Mouse (Mus musculus): ENCODE results near the gene Lrrc57. TPM values are rescaled to one million over a fixed set of nuclear protein-coding genes. Genes with fewer than 3 reads are reported as not detected.

The Lrrc57 gene
- polyA plus RNA-seq, 1 experiment from 2014 or later: 34.5 TPM

GRCm38 (mm10) chr2:120563235-120563990, 45.9 kb downstream of the Lrrc57 start, which contains the start of gene Zfp106:
TSS of gene Zfp106 (minus strand) at chr2:120563843.
- Histone ChIP-seq H3K9me3 (replicated peaks) (no peaks in the 10 kb centered on the region), H3K4me1 (peaks cover 16% of the 10 kb centered on the region), H3K4me2 (peak within 1 kb of the TSS; percentile 82), H3K9ac (peak within 1 kb of the TSS; percentile 95), H3K27ac (peak within 1 kb of the TSS; percentile 69), H3K4me3 (peak within 1 kb of the TSS; percentile 88), H3K36me3 (ENCODE audit: poor library complexity, severe bottlenecking) (no peaks in the 10 kb centered on the region), H3K27me3 (no peaks in the 10 kb centered on the region)
- under 1% methylated on average over 50 of the region's 50 CpGs for WGBS
- peak; percentile 89 for ATAC-seq

GRCm38 (mm10) chr2:120562859-120563234, 46.5 kb downstream of the Lrrc57 start:
- 25% methylated on average over 9 of the region's 9 CpGs for WGBS
- Histone ChIP-seq H3K4me1 (peaks cover 11% of the 10 kb centered on the region), H3K9ac (peak overlapping the region; percentile 95), H3K36me3 (ENCODE audit: poor library complexity, severe bottlenecking) (no peaks in the 10 kb centered on the region), H3K27me3 (no peaks in the 10 kb centered on the region), H3K9me3 (replicated peaks) (no peaks in the 10 kb centered on the region), H3K4me3 (peak overlapping the region; percentile 88), H3K4me2 (peak overlapping the region; percentile 82), H3K27ac (no peak overlapping the region)
- no peak for ATAC-seq

- 93% methylated on average over 1 of the region's 1 CpGs for WGBS
These were observed 47.8 kb downstream of the Lrrc57 start for GRCm38 (mm10) chr2:120561524-120561923.

GRCm38 (mm10) chr2:120558813-120559212, 50.5 kb downstream of the Lrrc57 start:
- no peak for ATAC-seq
- 95% methylated on average over 3 of the region's 3 CpGs for WGBS
- H3K4me2 ChIP-seq: no peak overlapping the region
- no peaks in the 10 kb centered on the region for H3K9me3 ChIP-seq (replicated peaks)
- H3K27me3 ChIP-seq: no peaks in the 10 kb centered on the region
- H3K4me3 ChIP-seq: no peak overlapping the region
- H3K9ac ChIP-seq: no peak overlapping the region
- H3K27ac ChIP-seq: no peak overlapping the region
- peaks cover 10% of the 10 kb centered on the region for H3K36me3 ChIP-seq (ENCODE audit: poor library complexity, severe bottlenecking)
- peaks cover 8% of the 10 kb centered on the region for H3K4me1 ChIP-seq

More at GRCm38 (mm10) chr2:120561524-120561923, 47.8 kb downstream of the Lrrc57 start:
- no peak overlapping the region for H3K4me3 ChIP-seq
- no peak overlapping the region for H3K9ac ChIP-seq
- H3K4me2 ChIP-seq: no peak overlapping the region
- peaks cover 8% of the 10 kb centered on the region for H3K4me1 ChIP-seq
- no peaks in the 10 kb centered on the region for H3K27me3 ChIP-seq
- H3K36me3 ChIP-seq (ENCODE audit: poor library complexity, severe bottlenecking): no peaks in the 10 kb centered on the region; the same call in 1 of the 2 replicates
- H3K27ac ChIP-seq: no peak overlapping the region
- no peaks in the 10 kb centered on the region for H3K9me3 ChIP-seq (replicated peaks)
- no peak for ATAC-seq

GRCm38 (mm10) chr2:120556868-120557267, 52.5 kb downstream of the Lrrc57 start:
- Histone ChIP-seq H3K4me3 (no peak overlapping the region), H3K27ac (no peak overlapping the region), H3K4me2 (no peak overlapping the region), H3K27me3 (no peaks in the 10 kb centered on the region), H3K9ac (no peak overlapping the region), H3K36me3 (ENCODE audit: poor library complexity, severe bottlenecking) (peaks cover 26% of the 10 kb centered on the region), H3K4me1 (no peaks in the 10 kb centered on the region), H3K9me3 (replicated peaks) (no peaks in the 10 kb centered on the region)
- no peak for ATAC-seq
- WGBS: 85% methylated on average over 3 of the region's 3 CpGs

Other genes starting within 250 kb of the Lrrc57 start
- 9.5 and 10.7 TPM in 2 replicates for gene Ganc, start 205.6 kb downstream of the Lrrc57 start, polyA plus RNA-seq (2015; fragmentation: Nextera tagmentation; extraction: Ambion mirVana)
- gene Tmem87a, start 205.4 kb downstream of the Lrrc57 start, polyA plus RNA-seq (2015; fragmentation: Nextera tagmentation; extraction: Ambion mirVana): 7.4 and 9.0 TPM in 2 replicates
- gene Capn3, start 153.5 kb downstream of the Lrrc57 start, polyA plus RNA-seq (2015; fragmentation: Nextera tagmentation; extraction: Ambion mirVana): 1.6 and 1.7 TPM in 2 replicates
- 48.4 and 54.2 TPM in 2 replicates for gene Zfp106, start 45.7 kb downstream of the Lrrc57 start, polyA plus RNA-seq (2015; fragmentation: Nextera tagmentation; extraction: Ambion mirVana)
- 21.5 and 25.0 TPM in 2 replicates for gene Snap23, start 41.8 kb downstream of the Lrrc57 start, polyA plus RNA-seq (2015; fragmentation: Nextera tagmentation; extraction: Ambion mirVana)
- 33.5 and 38.4 TPM in 2 replicates for gene Haus2, start 137 bp downstream of the Lrrc57 start, polyA plus RNA-seq (2015; fragmentation: Nextera tagmentation; extraction: Ambion mirVana)
- gene Stard9, start 19.6 kb upstream of the Lrrc57 start, polyA plus RNA-seq (2015; fragmentation: Nextera tagmentation; extraction: Ambion mirVana): 3.1 and 3.8 TPM in 2 replicates
- 6.0 and 6.1 TPM in 2 replicates for gene Cdan1, start 240.6 kb upstream of the Lrrc57 start, polyA plus RNA-seq (2015; fragmentation: Nextera tagmentation; extraction: Ambion mirVana)
- gene Ttbk2, start 241.1 kb upstream of the Lrrc57 start, polyA plus RNA-seq (2015; fragmentation: Nextera tagmentation; extraction: Ambion mirVana): 9.3 and 9.8 TPM in 2 replicates